Mouse (Mus musculus): ENCODE data around the gene Dnah8.

- TF ChIP-seq POLR2A (IDR thresholded peaks at IDR 0.05; ENCODE audit: borderline replicate concordance, insufficient read depth, low read length) (no peak), CTCF (IDR thresholded peaks at IDR 0.05; ENCODE audit: borderline replicate concordance, insufficient read depth, low read depth, low read length) (no peak)
Observed at GRCm38 (mm10) chr17:30604296-30604695, 19.9 kb upstream of the Dnah8 start.
